8 mouse cellular contexts compared by ENCODE assay signal in the genomic region with DNA sequence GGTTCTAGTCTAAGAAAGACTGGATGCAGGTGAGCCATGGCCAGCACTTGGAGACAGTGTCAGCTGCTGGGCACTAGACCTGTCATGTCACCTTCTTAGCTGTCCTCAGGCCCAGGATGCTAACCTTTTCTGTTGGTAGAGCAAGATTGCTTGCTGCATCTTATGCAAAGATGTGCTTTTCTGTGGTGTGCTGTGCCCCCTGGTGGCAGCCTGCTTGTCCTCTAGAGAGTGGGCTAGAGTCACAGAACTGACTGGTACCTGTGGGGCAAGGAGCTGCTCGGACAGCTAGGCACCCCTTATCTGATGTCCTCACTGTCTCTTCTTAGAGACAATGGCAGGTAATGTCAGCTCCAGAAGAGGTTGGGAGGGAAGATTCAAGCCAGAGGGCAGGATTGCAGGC. TPM values are rescaled to one million over a fixed set of nuclear protein-coding genes. Genes with fewer than 3 reads are reported as not detected.
DNase-seq lines count a peak whose midpoint lies in the region; ATAC-seq and TF ChIP-seq lines count a peak whose summit lies in the region.

No protein-coding gene starts in this region.

- H3K27ac ChIP-seq in liver, embryonic 14.5 days, result no peak overlapping the region
- no peak overlapping the region for H3K27ac ChIP-seq in neural tube, embryonic 13.5 days (replicated peaks)

- H3K4me3 ChIP-seq in liver, embryonic 14.5 days (ENCODE audit: insufficient read depth in 1 of 2, low read depth in 2 of 2, low read length in 2 of 2), result no peak overlapping the region
- no peak overlapping the region for H3K4me3 ChIP-seq in neural tube, embryonic 13.5 days

- peaks cover 4 to 5% of the 10 kb centered on the region in 2 experiments; a peak in 3 of 4 replicates for H3K4me1 ChIP-seq in liver, embryonic 14.5 days (replicated peaks; ENCODE audit: control insufficient read depth in 2 of 2, insufficient read depth in 2 of 2, low read length in 1 of 2)
- no peaks in the 10 kb centered on the region for H3K4me1 ChIP-seq in neural tube, embryonic 13.5 days (replicated peaks)

- DNase-seq in ES-CJ7 (ENCODE audit: low read depth, low spot score), result peak; percentile 69
- peak; percentile 22 for DNase-seq in c-Kit-negative CD71-positive TER-119-positive erythroid progenitor cells, embryonic 14.5 days (ENCODE audit: low read depth, low spot score)
- DNase-seq in heart, postnatal 25 days (ENCODE audit: low spot score), result peak; percentile 31
- DNase-seq in kidney, postnatal 4 days, result peak; percentile 87 to 89
- DNase-seq in liver, embryonic 14.5 days (ENCODE audit: low read depth in 3 of 3, low spot score in 3 of 3), result peak in 1 of 3 experiments; percentile 44
- DNase-seq in thymus, adult 18-20 months, result peak; percentile 43 to 52

- H3K9me3 ChIP-seq in liver, embryonic 14.5 days (ENCODE audit: control insufficient read depth, low read length), result no peaks in the 10 kb centered on the region
- H3K9me3 ChIP-seq in neural tube, embryonic 13.5 days, result no peaks in the 10 kb centered on the region

- no peak overlapping the region for H3K9ac ChIP-seq in liver, embryonic 14.5 days (replicated peaks)
- H3K9ac ChIP-seq in neural tube, embryonic 13.5 days, result no peak overlapping the region

- no peaks in the 10 kb centered on the region for H3K27me3 ChIP-seq in liver, embryonic 14.5 days (ENCODE audit: control insufficient read depth, insufficient read depth, low read length)
- H3K27me3 ChIP-seq in neural tube, embryonic 13.5 days, result no peaks in the 10 kb centered on the region

- no peak for TF ChIP-seq EP300 in liver, embryonic 14.5 days (IDR thresholded peaks at IDR 0.05; ENCODE audit: low read depth)

- ATAC-seq in erythroid progenitor cell, adult 5-6 weeks (replicated peaks; ENCODE audit: low FRiP score, poor library complexity, severe bottlenecking), result 0 out of 2 replicates have a peak, but pooled peaks have one; percentile 39
- ATAC-seq in liver, embryonic 14.5 days (ENCODE audit: insufficient read depth), result peak; percentile 37
- 0 out of 2 replicates have a peak, but pooled peaks have one; percentile 36 for ATAC-seq in neural tube, embryonic 13.5 days (ENCODE audit: low read depth)

- peak; percentile 88 for TF ChIP-seq CTCF in liver, embryonic 14.5 days (IDR thresholded peaks at IDR 0.05; ENCODE audit: low read depth)

- WGBS in liver, embryonic 14.5 days (ENCODE audit: insufficient replicate concordance), result 17% methylated on average over 1 of the region's 1 CpGs
- 53% methylated on average over 1 of the region's 1 CpGs for WGBS in neural tube, embryonic 13.5 days

- no peak overlapping the region for H3K4me2 ChIP-seq in liver, embryonic 14.5 days (ENCODE audit: low read depth)
- H3K4me2 ChIP-seq in neural tube, embryonic 13.5 days, result no peak overlapping the region

- intact Hi-C loops in heart, postnatal 25 days (cut with DNase I), result loop anchor here (1.0 to 5.0 kb wide), 2 partner anchors 176 to 296 kb away; no protein-coding TSS in a partner anchor

- H3K36me3 ChIP-seq in liver, embryonic 14.5 days (replicated peaks; ENCODE audit: control insufficient read depth, insufficient read depth, low read depth), result peaks cover 19% of the 10 kb centered on the region
- H3K36me3 ChIP-seq in neural tube, embryonic 13.5 days, result peaks cover 83% of the 10 kb centered on the region

RNA-seq across cellular contexts. Expression of a gene that starts 53.2 kb away (rescaled TPM):
- 89.7 and 95.2 TPM in 2 replicates for total RNA-seq in erythroid progenitor cell, adult 5-6 weeks (2015; ENCODE audit: low replicate concordance)
- 68.7 and 76.9 TPM in 2 replicates for total RNA-seq in erythroid progenitor cell, adult 5-6 weeks (2017; ENCODE audit: low replicate concordance)
- total RNA-seq in heart, postnatal 25 days (2021), result 10 to 100 TPM; 81.6 to 89.8 TPM
- 33.8 and 35.2 TPM in 2 replicates for polyA plus RNA-seq in liver, embryonic 14.5 days (2012; rRNA removed)
- polyA plus RNA-seq in liver, embryonic 14.5 days (2014; fragmentation: Nextera tagmentation; extraction: Ambion mirVana), result 58.4 and 60.9 TPM in 2 replicates
- polyA plus RNA-seq in neural tube, embryonic 13.5 days (2015; fragmentation: Nextera tagmentation; extraction: Ambion mirVana), result 82.9 and 91.5 TPM in 2 replicates

RNA-seq across cellular contexts. Expression of a gene that starts 53.7 kb away (rescaled TPM):
- total RNA-seq in erythroid progenitor cell, adult 5-6 weeks (2015; ENCODE audit: low replicate concordance), result not detected in 2 replicates
- total RNA-seq in erythroid progenitor cell, adult 5-6 weeks (2017; ENCODE audit: low replicate concordance), result not detected in 2 replicates
- total RNA-seq in heart, postnatal 25 days (2021), result 1 to 10 TPM in 1 of 2 experiments, not detected in 1; 1.1 TPM
- not detected in 2 replicates for polyA plus RNA-seq in liver, embryonic 14.5 days (2012; rRNA removed)
- 2.3 and 3.1 TPM in 2 replicates for polyA plus RNA-seq in liver, embryonic 14.5 days (2014; fragmentation: Nextera tagmentation; extraction: Ambion mirVana)
- 1.3 TPM in 1 of 2 replicates, not detected in the other for polyA plus RNA-seq in neural tube, embryonic 13.5 days (2015; fragmentation: Nextera tagmentation; extraction: Ambion mirVana)
